Mouse (Mus musculus): ENCODE measurements around the gene Atp1b2. TPM values are rescaled to one million over a fixed set of nuclear protein-coding genes. Genes with fewer than 3 reads are reported as not detected.
"Not testable (repeated sequence)": the region's sequence is repeated elsewhere in the genome, so short reads cannot be mapped to it uniquely, and the experiment has no call there.

Atp1b2 gene
- total and polyA plus RNA-seq, 2 experiments from 2014 or later, result 161 to 167 TPM

DNA sequence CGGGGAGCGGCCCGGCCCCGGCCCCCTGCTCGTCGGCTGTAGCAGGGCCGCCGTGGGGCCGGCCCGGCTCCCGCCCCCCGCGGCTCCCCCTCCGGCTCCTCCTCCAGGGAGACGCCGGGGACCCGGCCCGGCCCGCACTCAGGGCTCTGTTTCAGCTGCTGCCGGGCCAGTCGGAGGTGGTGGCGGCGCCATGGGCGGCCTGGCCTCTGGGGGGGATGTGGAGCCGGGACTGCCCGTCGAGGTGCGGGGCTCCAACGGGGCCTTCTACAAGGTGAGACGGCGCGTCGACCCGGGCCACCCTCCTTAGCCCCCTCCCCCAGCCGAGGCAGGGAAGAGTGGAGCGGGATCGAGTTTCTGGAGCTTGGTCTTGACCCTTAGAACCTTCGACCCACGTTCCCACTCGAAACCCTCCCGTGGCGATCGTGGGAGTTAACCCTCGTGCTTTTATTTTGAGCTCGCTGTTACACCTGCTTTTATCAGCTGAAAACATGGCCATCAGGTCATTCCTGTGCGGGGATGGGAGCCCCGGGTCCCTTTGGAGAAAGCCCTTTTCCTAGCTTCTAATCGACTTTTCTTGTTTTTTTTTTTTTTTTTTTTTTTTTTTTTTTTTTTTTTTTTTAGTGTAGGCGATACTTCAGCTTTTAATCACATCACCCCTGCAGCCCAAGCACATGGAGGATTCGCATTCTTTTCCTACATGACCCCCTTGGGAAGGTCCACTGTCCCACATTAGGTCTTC lies 27.6 kb upstream of the Atp1b2 start:
- Histone ChIP-seq H3K27me3 (ENCODE audit: insufficient read depth, low read length) (no peaks in the 10 kb centered on the region), H3K4me1 (ENCODE audit: insufficient read depth, low read length) (no peaks in the 10 kb centered on the region), H3K36me3 (ENCODE audit: insufficient read depth, low read length) (no peaks in the 10 kb centered on the region), H3K9ac (replicated peaks; ENCODE audit: low read length, poor library complexity, severe bottlenecking) (peak overlapping the region; percentile 98), H3K9me3 (ENCODE audit: low read length) (no peaks in the 10 kb centered on the region), H3K4me2 (ENCODE audit: low read depth, low read length, poor library complexity, severe bottlenecking) (peak overlapping the region; percentile 55), H3K4me3 (ENCODE audit: low read depth, low read length) (peak overlapping the region; percentile 94), H3K27ac (ENCODE audit: low read depth, low read length) (peak overlapping the region; percentile 89)
- DNase-seq (ENCODE audit: low spot score) (peak; percentile 28), ATAC-seq (ENCODE audit: low FRiP score) (peak; percentile 35)
- WGBS, result under 1% methylated on average over 30 of the region's 50 CpGs
- no peak for TF ChIP-seq CTCF (IDR thresholded peaks at IDR 0.05)

DNA sequence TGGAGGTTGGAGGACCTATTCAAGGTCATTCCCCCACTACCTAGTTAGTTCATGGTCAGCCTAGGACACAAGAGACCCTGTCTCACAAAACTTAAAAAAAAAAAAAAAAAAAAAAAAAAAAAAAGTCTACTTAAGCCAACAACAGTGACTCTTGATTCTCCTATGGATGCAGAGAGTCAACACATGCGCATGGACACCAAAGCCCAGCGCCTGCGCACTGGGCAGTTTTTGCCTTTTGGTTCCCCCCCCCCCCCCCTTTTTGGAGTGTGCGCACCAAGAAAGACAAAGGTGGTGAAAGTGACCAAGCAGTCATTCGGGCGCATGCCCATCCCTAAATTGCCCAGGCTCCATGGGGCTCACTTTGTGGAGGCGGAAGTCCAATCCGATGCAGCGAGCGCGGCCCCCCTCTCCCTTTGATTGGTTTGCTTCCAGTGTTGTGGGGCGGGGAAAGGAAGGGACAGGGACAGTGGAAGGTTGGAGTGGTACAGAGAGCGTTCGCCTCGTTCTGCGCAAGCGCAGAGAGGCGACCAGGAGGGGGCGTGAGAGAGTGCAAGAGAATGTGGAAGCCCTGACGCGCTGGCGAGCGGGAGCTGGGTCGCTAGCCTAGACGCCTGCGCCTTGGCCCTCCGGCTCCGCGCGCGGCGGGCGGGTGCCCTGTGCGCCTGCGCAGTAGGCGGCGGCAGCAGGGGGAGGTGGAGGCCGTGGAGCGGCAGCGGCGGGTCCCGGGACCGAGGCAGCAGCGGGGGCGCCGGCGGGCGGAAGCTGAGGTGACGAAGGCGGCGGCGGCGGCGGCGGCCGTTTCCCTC lies 26.7 kb upstream of the Atp1b2 start, which contains the start of gene Fxr2:
Gene Fxr2, plus strand, starts transcription at position 707 of the 806 bp plus-strand sequence.
- peak; percentile 90 for TF ChIP-seq CTCF (IDR thresholded peaks at IDR 0.05)

DNA sequence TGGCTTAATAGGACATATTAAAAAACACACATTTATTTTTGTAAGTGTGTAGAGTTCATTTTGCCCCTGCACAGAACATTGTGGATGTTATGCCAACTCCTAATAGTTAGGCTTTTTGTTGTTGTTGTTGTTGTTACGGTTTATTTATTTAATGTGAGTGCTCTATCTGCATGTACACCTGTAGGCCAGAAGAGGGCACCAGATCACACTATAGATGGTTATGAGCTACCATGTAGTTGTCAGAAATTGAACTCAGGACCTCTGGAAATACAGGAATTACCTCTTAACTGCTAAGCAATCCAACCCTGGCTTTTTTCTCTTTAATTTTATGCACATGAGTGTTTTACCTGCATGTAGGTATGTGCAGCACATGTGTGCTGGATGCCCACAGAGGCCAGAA lies 24.1 kb upstream of the Atp1b2 start:
- Histone ChIP-seq H3K27me3 (ENCODE audit: insufficient read depth, low read length) (no peaks in the 10 kb centered on the region), H3K4me3 (ENCODE audit: low read depth, low read length) (no peak overlapping the region), H3K4me2 (ENCODE audit: low read depth, low read length, poor library complexity, severe bottlenecking) (no peak overlapping the region), H3K36me3 (ENCODE audit: insufficient read depth, low read length) (no peaks in the 10 kb centered on the region), H3K9ac (replicated peaks; ENCODE audit: low read length, poor library complexity, severe bottlenecking) (no peak overlapping the region), H3K27ac (ENCODE audit: low read depth, low read length) (no peak overlapping the region), H3K9me3 (ENCODE audit: low read length) (no peaks in the 10 kb centered on the region), H3K4me1 (ENCODE audit: insufficient read depth, low read length) (no peaks in the 10 kb centered on the region)
- ATAC-seq (ENCODE audit: low FRiP score), result no peak
- peak; percentile 64 for TF ChIP-seq CTCF (IDR thresholded peaks at IDR 0.05)
- WGBS, result 79% methylated on average over 1 of the region's 1 CpGs
- DNase-seq (ENCODE audit: low spot score), result no peak

More for the DNA sequence above, 26.7 kb upstream of the Atp1b2 start, which contains the start of gene Fxr2:
- DNase-seq (ENCODE audit: low spot score), result peak; percentile 100
- H3K27me3 ChIP-seq (ENCODE audit: insufficient read depth, low read length), result no peaks in the 10 kb centered on the region
- no peaks in the 10 kb centered on the region for H3K9me3 ChIP-seq (ENCODE audit: low read length)
- H3K4me3 ChIP-seq (ENCODE audit: low read depth, low read length), result peak within 1 kb of the TSS; percentile 94
- WGBS, result 0% methylated on average over 32 of the region's 56 CpGs
- peak; percentile 99 for ATAC-seq (ENCODE audit: low FRiP score)
- peak within 1 kb of the TSS; percentile 98 for H3K9ac ChIP-seq (replicated peaks; ENCODE audit: low read length, poor library complexity, severe bottlenecking)
- H3K27ac ChIP-seq (ENCODE audit: low read depth, low read length), result peak within 1 kb of the TSS; percentile 89
- no peaks in the 10 kb centered on the region for H3K4me1 ChIP-seq (ENCODE audit: insufficient read depth, low read length)
- no peaks in the 10 kb centered on the region for H3K36me3 ChIP-seq (ENCODE audit: insufficient read depth, low read length)
- H3K4me2 ChIP-seq (ENCODE audit: low read depth, low read length, poor library complexity, severe bottlenecking), result peak within 1 kb of the TSS; percentile 55

DNA sequence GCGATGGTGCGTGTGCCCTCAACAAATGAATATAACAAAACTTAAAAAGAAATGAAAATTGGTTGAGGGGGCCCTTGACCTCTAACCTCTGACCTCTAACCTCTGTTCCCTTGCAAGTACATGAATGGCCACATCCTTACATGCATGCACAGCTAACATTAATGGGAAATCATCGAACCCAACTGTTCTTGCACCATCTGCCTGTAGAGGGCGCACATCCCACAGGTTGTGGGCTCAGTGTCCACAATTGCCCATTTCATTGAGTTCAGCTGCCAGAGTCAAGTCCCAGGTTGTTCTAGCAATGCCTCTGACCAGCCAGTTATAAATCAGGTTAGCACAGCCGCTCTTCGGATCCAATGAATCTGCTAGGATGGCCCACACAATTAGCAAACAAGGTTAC lies 22.5 kb upstream of the Atp1b2 start:
- ATAC-seq (ENCODE audit: low FRiP score) (no peak), DNase-seq (ENCODE audit: low spot score) (peak; percentile 80)
- WGBS, result 39% methylated on average over 6 of the region's 6 CpGs
- Histone ChIP-seq H3K4me2 (ENCODE audit: low read depth, low read length, poor library complexity, severe bottlenecking) (no peak overlapping the region), H3K27ac (ENCODE audit: low read depth, low read length) (no peak overlapping the region), H3K9me3 (ENCODE audit: low read length) (no peaks in the 10 kb centered on the region), H3K27me3 (ENCODE audit: insufficient read depth, low read length) (no peaks in the 10 kb centered on the region), H3K36me3 (ENCODE audit: insufficient read depth, low read length) (no peaks in the 10 kb centered on the region), H3K4me1 (ENCODE audit: insufficient read depth, low read length) (no peaks in the 10 kb centered on the region), H3K4me3 (ENCODE audit: low read depth, low read length) (no peak overlapping the region), H3K9ac (replicated peaks; ENCODE audit: low read length, poor library complexity, severe bottlenecking) (no peak overlapping the region)
- peak; percentile 93 for TF ChIP-seq CTCF (IDR thresholded peaks at IDR 0.05)

DNA sequence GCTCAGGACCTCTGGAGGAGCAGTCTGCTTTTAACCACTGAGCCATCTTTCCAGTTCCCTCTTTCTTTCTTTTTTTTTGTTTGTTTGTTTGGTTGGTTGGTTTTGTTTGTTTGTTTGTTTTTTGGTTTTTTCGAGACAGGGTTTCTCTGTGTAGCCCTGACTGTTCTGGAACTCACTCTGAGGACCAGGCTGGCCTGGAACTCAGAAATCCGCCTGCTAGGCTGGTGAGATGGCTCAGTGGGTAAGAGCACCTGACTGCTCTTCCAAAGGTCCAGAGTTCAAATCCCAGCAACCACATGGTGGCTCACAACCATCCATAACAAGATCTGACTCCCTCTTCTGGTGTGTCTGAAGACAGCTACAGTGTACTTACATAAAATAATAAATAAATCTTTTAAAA lies 18.6 kb upstream of the Atp1b2 start:
- H3K36me3 ChIP-seq (ENCODE audit: insufficient read depth, low read length); H3K9me3 ChIP-seq (ENCODE audit: low read length); ATAC-seq (ENCODE audit: low FRiP score); DNase-seq (ENCODE audit: low spot score); H3K27ac ChIP-seq (ENCODE audit: low read depth, low read length); H3K27me3 ChIP-seq (ENCODE audit: insufficient read depth, low read length); H3K4me1 ChIP-seq (ENCODE audit: insufficient read depth, low read length); H3K4me3 ChIP-seq (ENCODE audit: low read depth, low read length); H3K4me2 ChIP-seq (ENCODE audit: low read depth, low read length, poor library complexity, severe bottlenecking); H3K9ac ChIP-seq (replicated peaks; ENCODE audit: low read length, poor library complexity, severe bottlenecking): not testable (repeated sequence)
- 85% methylated on average over 2 of the region's 2 CpGs for WGBS

DNA sequence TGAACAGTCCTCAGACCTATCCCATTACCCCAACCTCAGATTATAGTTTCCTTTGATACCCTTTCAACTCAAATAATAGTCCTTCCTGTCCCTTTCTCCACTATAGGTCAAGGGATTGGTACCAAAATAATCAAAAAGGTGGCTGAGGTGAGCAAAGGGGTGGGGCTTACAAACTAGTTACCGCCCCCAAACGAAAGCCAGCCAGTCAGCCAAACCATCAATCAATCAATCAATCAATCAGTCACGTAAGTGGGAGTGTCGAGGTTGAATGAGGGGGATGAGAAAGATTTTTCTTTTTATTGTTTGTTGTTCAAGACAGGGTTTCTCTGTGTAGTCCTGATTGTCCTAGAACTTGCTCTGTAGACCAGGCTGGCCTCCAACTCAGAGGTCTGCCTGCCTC lies 17.3 kb upstream of the Atp1b2 start:
- Histone ChIP-seq H3K4me2 (ENCODE audit: low read depth, low read length, poor library complexity, severe bottlenecking) (peak overlapping the region; percentile 76), H3K27ac (ENCODE audit: low read depth, low read length) (peak overlapping the region; percentile 85), H3K9me3 (ENCODE audit: low read length) (no peaks in the 10 kb centered on the region), H3K9ac (replicated peaks; ENCODE audit: low read length, poor library complexity, severe bottlenecking) (peak overlapping the region; percentile 89), H3K36me3 (ENCODE audit: insufficient read depth, low read length) (no peaks in the 10 kb centered on the region), H3K4me1 (ENCODE audit: insufficient read depth, low read length) (0 out of 2 replicates have a peak, but pooled peaks cover 4% of the 10 kb centered on the region), H3K4me3 (ENCODE audit: low read depth, low read length) (peak overlapping the region; percentile 51), H3K27me3 (ENCODE audit: insufficient read depth, low read length) (no peaks in the 10 kb centered on the region)
- ATAC-seq (ENCODE audit: low FRiP score), result no peak
- WGBS, result 68% methylated on average over 4 of the region's 4 CpGs
- no peak for DNase-seq (ENCODE audit: low spot score)
- TF ChIP-seq CTCF (IDR thresholded peaks at IDR 0.05), result no peak

Data from midbrain, postnatal 0 days (tissue).